Mouse (Mus musculus) brain, embryonic 14.5 days (tissue): ENCODE results near the gene Rab25.

Source experiments
- CTCF ChIP-seq: fragments of 200-500 bp; IDR thresholded peaks from 2 replicates; pipeline ENCODE4 v1.5.1; 2012; ENCODE audit warnings: inconsistent platforms, mild to moderate bottlenecking, moderate library complexity, borderline replicate concordance; ENCODE audit not compliant: insufficient read depth, insufficient read length; ENCODE audit errors: extremely low read depth
- POLR2A ChIP-seq: fragments of 200-500 bp; IDR thresholded peaks from 2 replicates; pipeline ENCODE4 v1.6.1; 2012; ENCODE audit warnings: mild to moderate bottlenecking, inconsistent platforms, borderline replicate concordance; ENCODE audit not compliant: poor library complexity, insufficient read depth, insufficient read length, severe bottlenecking; ENCODE audit errors: extremely low read depth

DNA sequence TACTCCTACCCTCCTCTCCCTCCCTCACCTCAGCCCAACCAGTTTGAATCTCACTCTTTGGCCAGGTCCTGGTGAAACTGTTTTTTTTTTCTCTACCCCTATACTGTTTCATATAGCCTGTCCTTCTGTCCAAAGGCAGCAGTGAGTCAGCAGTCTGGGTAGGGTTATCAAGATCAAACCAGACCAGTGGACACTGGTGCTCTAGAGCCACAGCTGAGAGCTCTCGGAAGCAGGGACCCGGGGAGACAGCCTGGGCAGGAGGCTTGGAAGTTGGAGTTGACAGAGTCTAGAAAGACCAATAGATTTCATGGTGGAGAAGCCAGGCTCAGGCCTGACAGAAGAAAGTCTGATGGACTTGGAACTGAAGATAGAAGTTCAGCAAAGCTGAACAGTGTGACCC is 20.5 kb upstream of the Rab25 start:
- TF ChIP-seq CTCF: no peak
- TF ChIP-seq POLR2A: no peak
